Mouse (Mus musculus) midbrain, embryonic 11.5 days (tissue): ENCODE data around the gene Gnai1. TPM values are rescaled to one million over a fixed set of nuclear protein-coding genes. Genes with fewer than 3 reads are reported as not detected.

Experiments used
- ATAC-seq: fragments of 200-750 bp; cut with Nextera tagmentation; 2 replicates; pipeline ENCODE4 v1.8.0; 2017; ENCODE audit warnings: moderate TSS enrichment, moderate library complexity; ENCODE audit not compliant: low FRiP score
- DNase-seq: peaks from one replicate; pipeline ENCODE4 v3.0.0; 2015; ENCODE audit warnings: low spot score; ENCODE audit errors: missing footprints
- H3K27ac ChIP-seq: fragments of 300-500 bp; sonication (generic); 2 replicates; pipeline ENCODE4 v1.5.1; 2014; ENCODE audit warnings: low read depth, low read length
- H3K27me3 ChIP-seq: fragments of 300-500 bp; sonication (generic); 2 replicates; pipeline ENCODE4 v1.6.1; 2014; ENCODE audit warnings: mild to moderate bottlenecking, low read length, moderate library complexity, mixed read lengths; ENCODE audit not compliant: control insufficient read depth, insufficient read depth
- H3K36me3 ChIP-seq: fragments of 300-500 bp; sonication (generic); 2 replicates; pipeline ENCODE4 v1.6.1; 2014; ENCODE audit warnings: mild to moderate bottlenecking, low read length, moderate library complexity, mixed read lengths; ENCODE audit not compliant: control insufficient read depth, insufficient read depth
- H3K4me1 ChIP-seq: fragments of 300-500 bp; sonication (generic); 2 replicates; pipeline ENCODE4 v1.6.1; 2014; ENCODE audit warnings: low read length; ENCODE audit not compliant: control insufficient read depth, insufficient read depth
- H3K4me2 ChIP-seq: fragments of 300-500 bp; sonication (generic); 2 replicates; pipeline ENCODE4 v1.6.1; 2014; ENCODE audit warnings: mild to moderate bottlenecking, moderate library complexity
- H3K4me3 ChIP-seq: fragments of 300-500 bp; sonication (generic); 2 replicates; pipeline ENCODE4 v1.5.1; 2014; ENCODE audit warnings: low read depth, low read length
- H3K9ac ChIP-seq: fragments of 300-500 bp; sonication (generic); 2 replicates; pipeline ENCODE4 v1.6.1; 2014; ENCODE audit warnings: low read length
- H3K9me3 ChIP-seq: fragments of 300-500 bp; sonication (generic); 2 replicates; pipeline ENCODE4 v1.6.1; 2016; ENCODE audit warnings: low read length; ENCODE audit not compliant: control insufficient read depth
- WGBS: fragments of 180-500 bp; shearing (Covaris S2); extraction: QIAGEN DNeasy Blood & Tissue Kit; methylation state at CpG from one replicate; pipeline ENCODE4 v1.1.7; 2014; 5-methylcytosine and 5-hydroxymethylcytosine counted together
- polyA plus RNA-seq: library from polyadenylated mRNA; unstranded; fragments of >200 nt; fragmentation: Nextera tagmentation; extraction: Ambion mirVana; gene quantifications from 2 replicates; pipeline ENCODE4 v1.2.1, GENCODE M21; 2014

The Gnai1 gene
- polyA plus RNA-seq, 1 experiment from 2014 or later, result 29.3 TPM

DNA sequence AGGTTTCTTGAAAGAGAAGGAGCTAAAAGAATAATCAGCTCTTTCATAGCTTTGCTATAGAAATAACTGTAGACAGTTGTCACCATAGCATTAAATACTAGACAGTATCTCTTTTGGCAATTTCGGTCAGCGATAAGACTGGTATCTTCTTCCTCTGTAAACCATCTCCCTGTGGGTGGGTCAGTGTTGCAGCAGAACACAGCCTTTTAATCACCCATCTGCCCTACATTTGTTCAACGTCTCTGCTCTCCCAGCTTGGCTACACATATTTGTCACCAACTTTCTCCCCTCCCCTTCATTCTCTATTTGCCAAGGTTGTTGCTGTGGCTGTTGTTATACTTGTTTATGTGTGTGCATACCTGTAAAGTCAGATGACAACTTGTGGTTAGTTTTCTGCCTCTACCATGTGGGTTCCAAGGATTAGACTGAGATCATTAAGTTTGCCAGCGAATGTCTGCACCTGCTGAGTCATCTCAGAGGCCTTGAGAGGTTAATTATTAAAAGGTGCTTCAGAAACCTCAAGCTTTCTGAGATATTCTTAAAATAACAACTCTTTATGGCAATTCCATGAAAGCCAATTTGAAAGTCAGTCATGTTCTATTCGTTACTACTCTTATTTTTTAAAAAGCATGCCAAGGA lies 109.7 kb downstream of the Gnai1 start:
- Histone ChIP-seq H3K36me3 (no peaks in the 10 kb centered on the region), H3K4me3 (no peak overlapping the region), H3K9ac (no peak overlapping the region), H3K4me1 (no peaks in the 10 kb centered on the region), H3K27me3 (no peaks in the 10 kb centered on the region), H3K4me2 (no peak overlapping the region), H3K9me3 (no peaks in the 10 kb centered on the region), H3K27ac (no peak overlapping the region)
- ATAC-seq, result no peak
- no peak for DNase-seq
- 88% methylated on average over 5 of the region's 5 CpGs for WGBS

DNA sequence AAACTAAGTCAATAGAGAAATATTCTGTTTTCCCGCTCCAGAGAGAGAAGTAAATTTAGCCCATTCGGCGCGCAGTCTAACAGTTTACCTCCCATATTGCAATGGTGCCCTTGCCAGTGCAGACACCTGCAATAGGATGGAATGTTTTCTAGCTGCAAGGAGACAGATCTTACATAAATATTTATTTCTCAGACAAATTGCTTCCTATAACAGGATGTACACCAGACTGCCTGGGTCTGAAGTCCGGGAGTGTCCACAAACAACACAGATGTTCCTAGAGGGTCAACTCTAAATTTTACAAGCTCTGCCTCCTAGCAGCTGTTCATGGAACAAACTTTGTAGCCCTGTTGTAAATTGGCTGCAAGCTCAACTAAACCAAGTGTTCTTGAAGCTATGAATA lies 111.0 kb downstream of the Gnai1 start:
- Histone ChIP-seq H3K36me3 (no peaks in the 10 kb centered on the region), H3K4me1 (no peaks in the 10 kb centered on the region), H3K27ac (no peak overlapping the region), H3K4me3 (no peak overlapping the region), H3K27me3 (no peaks in the 10 kb centered on the region), H3K9me3 (no peaks in the 10 kb centered on the region), H3K4me2 (no peak overlapping the region), H3K9ac (no peak overlapping the region)
- 92% methylated on average over 5 of the region's 5 CpGs for WGBS
- DNase-seq (no peak), ATAC-seq (no peak)

DNA sequence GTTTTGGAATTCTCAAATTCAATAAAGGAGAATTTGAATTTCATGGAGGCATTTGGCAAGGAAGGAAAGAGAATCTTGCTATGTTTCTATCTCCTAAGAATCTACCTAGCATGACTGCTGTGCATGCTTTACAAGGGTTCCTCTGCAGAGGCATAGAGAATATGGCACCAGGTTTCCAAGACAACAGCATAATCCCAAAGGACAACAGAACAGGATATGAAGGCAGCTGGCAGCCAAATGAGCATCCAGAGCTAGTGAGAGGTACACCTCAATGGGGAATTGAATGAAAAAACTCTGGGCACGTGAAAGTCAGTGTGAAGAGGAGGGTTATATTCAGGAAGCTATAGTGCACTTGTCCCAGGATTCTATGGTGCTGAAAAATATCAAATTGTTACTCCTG lies 130.8 kb downstream of the Gnai1 start:
- no peaks in the 10 kb centered on the region for H3K9me3 ChIP-seq
- H3K27me3 ChIP-seq, result no peaks in the 10 kb centered on the region
- WGBS, result 36% methylated on average over 1 of the region's 1 CpGs
- H3K36me3 ChIP-seq, result no peaks in the 10 kb centered on the region
- no peak overlapping the region for H3K4me2 ChIP-seq
- peak; percentile 76; the same call in 1 of the 2 replicates for ATAC-seq
- DNase-seq, result no peak
- no peak overlapping the region for H3K27ac ChIP-seq
- no peak overlapping the region for H3K9ac ChIP-seq
- no peaks in the 10 kb centered on the region for H3K4me1 ChIP-seq
- H3K4me3 ChIP-seq, result no peak overlapping the region

DNA sequence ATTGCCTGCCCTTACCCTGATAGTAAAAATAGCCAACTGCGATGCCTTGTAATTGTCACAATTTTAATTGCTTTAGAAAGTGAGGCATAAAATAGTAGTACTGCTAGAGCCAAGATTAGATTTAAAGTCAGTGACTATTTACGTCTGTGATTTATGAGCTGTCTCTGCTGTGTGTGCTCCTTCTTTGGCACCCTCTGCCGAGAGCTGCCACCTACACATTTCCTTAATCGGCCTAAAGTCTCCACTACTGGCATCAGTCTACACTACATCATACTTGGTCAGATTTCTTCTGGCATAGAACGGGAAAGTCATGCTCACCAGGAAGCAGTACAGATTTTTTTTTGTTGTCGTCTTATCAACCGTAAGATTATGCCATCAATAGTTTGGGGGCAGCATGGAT lies 131.3 kb downstream of the Gnai1 start:
- DNase-seq (no peak), ATAC-seq (no peak)
- no peaks in the 10 kb centered on the region for H3K36me3 ChIP-seq
- no peaks in the 10 kb centered on the region for H3K4me1 ChIP-seq
- H3K9ac ChIP-seq, result no peak overlapping the region
- no peak overlapping the region for H3K4me3 ChIP-seq
- H3K27me3 ChIP-seq, result no peaks in the 10 kb centered on the region
- no peaks in the 10 kb centered on the region for H3K9me3 ChIP-seq
- H3K27ac ChIP-seq, result no peak overlapping the region
- H3K4me2 ChIP-seq, result no peak overlapping the region
- 87% methylated on average over 7 of the region's 7 CpGs for WGBS

DNA sequence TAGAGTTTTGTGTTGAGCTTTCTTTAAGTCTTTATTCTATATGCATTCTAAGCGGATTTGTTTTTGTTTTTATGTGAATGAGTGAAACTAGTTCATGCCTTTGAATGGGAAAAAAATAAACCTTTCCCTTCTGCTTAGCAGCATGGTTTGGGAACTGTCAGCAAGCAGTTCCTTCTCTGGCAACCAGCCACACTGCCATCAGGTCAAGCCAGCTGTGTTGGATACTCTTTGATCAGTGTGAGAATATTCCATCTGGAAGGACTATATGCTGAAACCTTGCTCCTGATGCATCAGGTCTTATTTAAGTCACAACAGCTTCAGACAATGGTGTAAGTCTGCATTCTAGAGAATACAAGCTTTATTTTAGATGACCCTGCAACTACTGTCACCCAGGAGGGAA lies 139.3 kb downstream of the Gnai1 start:
- Histone ChIP-seq H3K9me3 (no peaks in the 10 kb centered on the region), H3K36me3 (no peaks in the 10 kb centered on the region), H3K4me1 (no peaks in the 10 kb centered on the region), H3K4me2 (no peak overlapping the region), H3K4me3 (no peak overlapping the region), H3K27ac (no peak overlapping the region), H3K27me3 (no peaks in the 10 kb centered on the region), H3K9ac (no peak overlapping the region)
- DNase-seq, result no peak
- no peak for ATAC-seq
- 60% methylated on average over 1 of the region's 1 CpGs for WGBS

DNA sequence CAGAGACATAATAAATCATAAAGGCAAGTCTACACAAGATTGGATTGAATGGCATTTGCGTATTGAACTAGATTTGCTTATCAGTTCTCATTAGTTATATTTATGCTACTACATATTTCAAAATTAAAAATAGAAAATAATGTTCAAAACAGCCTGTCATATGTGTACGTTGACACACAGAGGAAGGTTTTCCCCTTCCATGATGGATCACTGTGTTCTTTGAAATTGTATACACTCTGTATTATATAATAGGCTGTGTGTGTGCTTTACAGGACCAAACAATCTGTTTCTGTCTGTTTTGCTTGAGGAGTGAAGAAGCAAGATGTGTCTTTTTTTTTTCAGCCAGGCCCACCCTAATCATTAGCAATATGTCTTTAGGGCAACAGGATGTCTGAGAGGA lies 141.9 kb downstream of the Gnai1 start:
- Histone ChIP-seq H3K4me2 (no peak overlapping the region), H3K36me3 (no peaks in the 10 kb centered on the region), H3K27me3 (no peaks in the 10 kb centered on the region), H3K27ac (no peak overlapping the region), H3K4me3 (no peak overlapping the region), H3K4me1 (no peaks in the 10 kb centered on the region), H3K9ac (no peak overlapping the region), H3K9me3 (no peaks in the 10 kb centered on the region)
- DNase-seq (no peak), ATAC-seq (no peak)
- WGBS, result 86% methylated on average over 2 of the region's 2 CpGs

DNA sequence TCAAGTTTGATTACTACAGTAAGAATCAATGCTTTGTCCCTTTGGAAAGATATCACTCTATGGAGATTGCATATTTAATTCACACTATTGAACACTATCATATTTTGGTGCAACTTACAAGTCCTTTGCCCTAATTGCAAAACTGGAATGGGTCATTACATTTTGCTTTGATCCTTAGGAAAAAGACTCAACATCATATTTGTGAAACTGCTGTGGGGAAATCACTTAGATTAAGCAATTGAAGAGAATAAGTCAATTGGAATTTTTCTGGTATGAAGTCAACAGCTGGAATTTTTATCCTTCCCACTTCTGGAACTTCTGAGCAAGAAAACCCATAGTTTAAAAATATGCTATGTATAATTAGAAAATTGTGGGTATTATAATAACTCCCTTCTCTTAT lies 142.3 kb downstream of the Gnai1 start:
- H3K36me3 ChIP-seq, result no peaks in the 10 kb centered on the region
- no peak for ATAC-seq
- H3K9me3 ChIP-seq, result no peaks in the 10 kb centered on the region
- no peak for DNase-seq
- no peaks in the 10 kb centered on the region for H3K4me1 ChIP-seq
- H3K4me2 ChIP-seq, result no peak overlapping the region
- no peaks in the 10 kb centered on the region for H3K27me3 ChIP-seq
- no peak overlapping the region for H3K4me3 ChIP-seq
- H3K9ac ChIP-seq, result no peak overlapping the region
- no peak overlapping the region for H3K27ac ChIP-seq
